Mouse (Mus musculus) CD4-positive helper T cell, adult 2 months (primary cell): ENCODE results near the gene Slc12a9.

Experiments
- DNase-seq: peaks from one replicate; pipeline ENCODE4 v3.0.0-alpha.2; 2012; ENCODE audit warnings: low read depth, missing footprints, low spot score

The Slc12a9 gene

GRCm38 (mm10) chr5:137313466-137314192 lies 19.8 kb downstream of the Slc12a9 start:
- no peak for DNase-seq

- no peak for DNase-seq
Measured at GRCm38 (mm10) chr5:137308356-137308755, 25.0 kb downstream of the Slc12a9 start.

GRCm38 (mm10) chr5:137307071-137307912 lies 26.1 kb downstream of the Slc12a9 start, which contains the start of gene Srrt:
Srrt (minus strand) TSS chr5:137307674.
- peak; percentile 95 for DNase-seq

DNA sequence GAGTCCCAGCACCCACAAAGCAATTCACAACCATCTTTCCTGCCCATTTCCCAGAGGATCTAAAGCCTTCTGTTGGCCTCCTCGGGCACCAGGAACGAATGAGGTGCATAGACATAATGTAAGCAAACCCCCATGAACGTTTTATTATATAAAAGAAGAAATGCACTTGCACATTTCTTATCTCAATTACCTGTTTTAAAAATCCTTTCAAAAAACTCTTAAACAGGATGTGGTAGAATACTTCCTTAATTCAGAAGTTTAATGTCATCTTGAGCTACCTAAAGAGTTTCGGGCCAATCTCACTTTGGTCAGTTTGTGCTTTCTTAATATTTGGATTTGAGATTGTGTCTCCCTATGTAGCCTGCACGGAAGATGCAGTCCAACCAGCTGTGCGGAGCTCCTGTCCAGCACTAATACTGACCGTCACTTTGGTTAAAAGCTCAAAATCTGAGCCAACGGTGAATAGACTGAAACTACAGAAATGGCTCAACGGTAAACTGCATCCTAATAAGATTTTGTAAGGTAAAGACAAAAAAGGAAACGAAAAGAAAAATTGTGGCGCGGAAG lies 26.9 kb downstream of the Slc12a9 start:
- DNase-seq = peak; percentile 33

GRCm38 (mm10) chr5:137305822-137306221 lies 27.6 kb downstream of the Slc12a9 start:
- no peak for DNase-seq

GRCm38 (mm10) chr5:137304816-137305215 lies 28.6 kb downstream of the Slc12a9 start:
- no peak for DNase-seq

GRCm38 (mm10) chr5:137304165-137304564 lies 29.2 kb downstream of the Slc12a9 start:
- DNase-seq = no peak

DNA sequence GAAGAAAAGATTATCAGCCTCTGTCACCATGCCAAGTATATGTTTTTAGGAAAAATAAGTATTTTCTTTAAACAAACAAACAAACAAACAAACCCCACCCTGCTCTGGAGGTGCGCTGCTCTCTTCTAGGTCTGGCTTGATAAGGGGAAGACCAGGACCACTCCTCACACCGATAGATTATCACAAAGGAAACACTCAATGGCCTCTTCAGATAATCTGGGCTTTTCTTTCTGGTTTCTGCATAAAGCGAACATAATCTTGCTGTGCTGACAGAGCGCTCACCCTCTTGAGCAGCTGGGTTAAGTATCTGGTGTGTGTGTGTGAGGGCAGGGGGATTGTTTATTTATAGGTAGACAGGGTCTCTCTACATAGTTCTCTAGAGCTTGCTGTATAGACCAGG lies 29.8 kb downstream of the Slc12a9 start:
- no peak for DNase-seq

GRCm38 (mm10) chr5:137301253-137301652 lies 32.1 kb downstream of the Slc12a9 start:
- no peak for DNase-seq

GRCm38 (mm10) chr5:137299240-137299639 lies 34.2 kb downstream of the Slc12a9 start:
- no peak for DNase-seq

DNA sequence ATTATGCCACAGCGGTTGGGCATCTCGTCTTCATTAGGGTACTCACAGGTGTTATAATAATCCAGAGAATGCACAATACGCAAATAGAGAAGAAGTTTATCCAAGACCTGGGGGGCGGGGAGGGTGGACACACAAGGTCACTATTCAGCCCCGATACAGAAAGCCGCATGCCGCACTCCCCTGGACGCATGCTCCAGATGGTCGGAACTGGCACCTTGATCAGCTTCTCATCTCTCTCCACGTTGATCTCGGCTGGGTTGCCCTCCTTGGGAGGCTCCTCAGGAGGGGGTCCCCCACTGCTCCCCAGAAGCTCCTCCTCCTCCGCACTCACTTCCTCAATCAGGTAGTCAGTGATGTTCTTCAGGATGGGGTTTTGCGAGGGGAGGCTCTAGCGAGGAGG lies 36.3 kb downstream of the Slc12a9 start:
- no peak for DNase-seq

DNA sequence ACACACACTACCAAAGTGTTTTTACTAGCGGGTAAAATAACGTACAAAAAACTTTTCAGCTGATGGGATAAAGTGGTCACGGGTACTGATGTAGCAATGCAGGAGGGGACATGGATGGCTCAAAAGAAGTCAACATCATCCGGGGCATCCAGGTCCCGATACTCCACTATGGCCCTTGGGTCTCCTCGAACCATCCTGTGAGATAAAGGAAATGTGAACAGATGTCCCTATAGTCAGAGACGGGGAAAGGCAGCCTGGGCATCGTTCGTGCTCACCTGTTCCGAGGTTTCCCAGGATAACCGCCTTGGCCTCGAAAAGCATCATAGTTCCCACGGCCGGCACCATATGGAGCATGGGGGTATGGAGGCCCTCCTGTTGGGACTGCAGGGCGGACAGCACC lies 37.7 kb downstream of the Slc12a9 start:
- DNase-seq = no peak

DNA sequence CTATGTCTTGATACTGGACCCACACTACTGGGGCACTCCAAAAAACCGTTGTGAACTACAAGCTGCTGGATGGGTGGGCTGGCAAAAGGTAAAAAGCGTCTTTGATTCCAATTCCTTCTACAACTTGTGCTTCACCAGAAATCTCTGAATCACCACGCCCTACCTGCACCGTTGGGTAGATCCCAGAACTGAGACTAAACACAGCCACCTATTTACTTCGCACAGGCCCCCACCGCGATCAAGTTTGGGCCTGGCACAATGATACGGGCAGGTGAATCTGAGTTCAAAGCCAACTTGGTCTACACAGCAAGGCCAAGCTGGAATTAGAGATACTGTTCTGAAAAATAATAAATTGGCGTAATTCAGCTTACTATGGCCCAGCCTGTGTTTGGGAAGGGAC lies 38.1 kb downstream of the Slc12a9 start:
- no peak for DNase-seq

DNA sequence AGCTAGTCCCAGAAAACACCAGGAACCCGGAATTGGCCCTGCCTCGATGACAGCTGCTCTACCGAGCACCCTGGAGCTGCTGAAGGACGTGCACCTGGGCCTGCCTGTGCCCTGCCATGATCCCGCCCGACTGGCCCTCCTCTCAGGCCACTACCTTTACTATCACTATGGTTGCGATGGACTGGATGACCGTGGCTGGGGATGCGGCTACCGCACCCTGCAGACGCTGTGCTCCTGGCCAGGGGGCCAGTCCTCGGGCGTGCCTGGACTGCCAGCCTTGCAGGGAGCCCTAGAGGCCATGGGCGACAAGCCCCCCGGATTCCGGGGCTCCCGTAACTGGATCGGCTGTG lies 38.7 kb downstream of the Slc12a9 start:
- DNase-seq = no peak

DNA sequence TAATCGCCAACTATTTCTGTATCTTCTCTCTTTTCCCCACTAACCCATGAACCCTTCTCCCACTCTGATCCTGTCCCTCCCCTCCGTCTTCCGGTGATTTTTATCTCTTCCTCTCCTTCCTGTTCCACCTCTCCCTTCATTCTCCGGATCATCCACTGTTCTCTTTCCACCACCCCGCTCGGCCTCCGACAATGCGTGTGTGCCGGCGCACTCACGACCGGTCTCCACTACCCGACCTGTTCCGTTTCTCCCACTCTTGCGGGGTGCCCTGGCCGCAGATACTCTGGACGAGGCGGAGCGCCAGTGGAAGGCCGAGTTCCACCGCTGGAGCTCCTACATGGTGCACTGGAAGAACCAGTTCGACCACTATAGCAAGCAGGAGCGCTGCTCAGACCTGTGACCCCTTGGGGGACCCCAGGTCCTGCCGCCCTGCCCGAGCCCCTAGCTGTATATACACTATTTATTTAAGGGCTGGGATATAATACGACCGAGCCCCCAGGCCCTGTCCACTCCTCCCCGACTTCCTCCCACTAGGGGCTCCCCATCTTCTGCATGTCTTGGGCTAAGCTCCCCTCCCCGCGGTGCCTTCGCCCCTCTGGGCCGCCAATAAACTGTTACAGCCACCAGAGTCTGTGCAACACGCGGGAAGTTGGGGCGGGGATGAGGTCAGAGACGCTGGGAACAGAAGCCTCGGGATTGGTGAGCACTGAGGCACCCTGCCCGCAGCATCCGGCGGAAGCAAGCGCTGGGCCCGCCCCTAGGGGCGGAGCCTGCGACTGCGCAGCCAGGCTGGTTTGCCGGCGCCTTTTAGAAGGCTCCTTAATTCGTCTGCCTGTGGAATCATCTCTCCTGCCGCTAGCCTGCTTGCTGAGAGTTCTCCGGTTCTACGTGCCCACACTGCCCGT lies 39.3 kb downstream of the Slc12a9 start, which contains the start of gene Ufsp1:
Gene Ufsp1 (plus strand): TSS at position 791 of the 905 bp plus-strand sequence.
- peak; percentile 96 for DNase-seq

- DNase-seq = peak; percentile 75
Measured at GRCm38 (mm10) chr5:137293282-137293681, 40.1 kb downstream of the Slc12a9 start.

DNA sequence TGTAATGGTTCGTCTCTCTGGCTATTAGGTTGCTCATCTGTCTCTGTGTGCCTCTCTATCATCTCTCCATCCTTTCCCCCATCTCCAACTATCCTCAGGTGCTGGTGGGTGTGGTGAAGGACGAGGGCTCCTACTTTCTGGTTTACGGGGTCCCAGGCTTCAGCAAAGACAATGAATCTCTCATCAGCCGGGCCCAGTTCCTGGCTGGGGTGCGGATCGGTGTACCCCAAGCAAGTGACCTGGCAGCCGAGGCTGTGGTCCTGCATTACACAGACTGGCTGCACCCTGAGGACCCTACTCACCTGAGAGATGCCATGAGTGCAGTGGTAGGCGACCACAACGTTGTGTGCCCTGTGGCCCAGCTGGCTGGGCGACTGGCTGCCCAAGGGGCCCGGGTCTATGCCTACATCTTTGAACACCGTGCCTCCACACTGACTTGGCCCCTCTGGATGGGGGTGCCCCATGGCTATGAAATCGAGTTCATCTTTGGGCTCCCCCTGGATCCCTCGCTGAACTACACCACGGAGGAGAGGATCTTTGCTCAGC lies 41.9 kb downstream of the Slc12a9 start:
- no peak for DNase-seq

- peak; percentile 35 for DNase-seq
Measured at GRCm38 (mm10) chr5:137290677-137291076, 42.7 kb downstream of the Slc12a9 start.

DNA sequence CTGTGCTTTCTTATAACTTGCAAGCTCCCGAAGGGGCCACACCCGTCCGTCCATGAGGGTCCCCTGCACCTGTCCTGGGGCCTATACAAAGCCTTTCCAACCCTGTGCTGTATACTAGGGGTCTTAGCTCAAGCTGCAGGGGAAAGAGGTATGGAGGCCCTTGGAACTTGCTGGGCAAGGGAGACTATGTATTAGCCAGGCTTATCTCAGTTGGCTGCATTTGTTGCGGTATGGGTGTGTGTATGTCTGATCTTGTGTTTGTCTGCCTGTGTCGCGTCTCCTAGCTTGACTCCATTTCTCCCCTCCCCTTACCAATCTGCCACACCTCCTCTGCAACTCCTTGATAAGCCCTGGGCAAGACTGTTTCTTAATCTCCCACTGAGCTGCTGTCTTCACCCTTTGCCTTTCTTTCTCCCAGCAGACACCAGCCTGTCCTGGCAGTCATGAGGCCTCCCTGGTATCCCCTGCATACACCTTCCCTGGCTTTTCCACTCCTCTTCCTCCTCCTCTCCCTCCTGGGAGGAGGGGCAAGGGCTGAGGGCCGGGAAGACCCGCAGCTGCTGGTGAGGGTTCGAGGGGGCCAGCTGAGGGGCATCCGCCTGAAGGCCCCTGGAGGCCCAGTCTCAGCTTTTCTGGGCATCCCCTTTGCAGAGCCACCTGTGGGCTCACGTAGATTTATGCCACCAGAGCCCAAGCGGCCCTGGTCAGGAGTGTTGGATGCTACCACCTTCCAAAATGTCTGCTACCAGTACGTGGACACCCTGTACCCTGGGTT lies 43.6 kb downstream of the Slc12a9 start:
- DNase-seq = no peak

- no peak for DNase-seq
Measured at GRCm38 (mm10) chr5:137288999-137289470, 44.4 kb downstream of the Slc12a9 start.
